Comparison of ENCODE assay signal across 8 mouse cellular contexts in genomic region chr9:20973682-20974075, GRCm38 (mm10). TPM values are rescaled to one million over a fixed set of nuclear protein-coding genes. Genes with fewer than 3 reads are reported as not detected.
DNase-seq lines count a peak whose midpoint lies in the region; ATAC-seq and TF ChIP-seq lines count a peak whose summit lies in the region.

No protein-coding gene starts in this region.

- peaks cover 12% of the 10 kb centered on the region for H3K36me3 ChIP-seq in forebrain, embryonic 10.5 days (replicated peaks)
- H3K36me3 ChIP-seq in forebrain, postnatal 0 days (ENCODE audit: insufficient read depth): no peaks in the 10 kb centered on the region
- H3K36me3 ChIP-seq in lung, postnatal 0 days (ENCODE audit: insufficient read depth, low read length): peaks cover 6% of the 10 kb centered on the region; the same call in 1 of the 2 replicates

- peak overlapping the region; percentile 8; the same call in 1 of the 2 replicates for H3K27ac ChIP-seq in forebrain, embryonic 10.5 days
- H3K27ac ChIP-seq in forebrain, postnatal 0 days (ENCODE audit: low read depth, low read length): no peak overlapping the region
- H3K27ac ChIP-seq in lung, postnatal 0 days (ENCODE audit: low read length): peak overlapping the region; percentile 92

- DNase-seq in forebrain, embryonic 10.5 days (ENCODE audit: extremely low spot score, low spot score): no peak
- DNase-seq in forebrain, postnatal 0 days: no peak
- peak; percentile 37 for DNase-seq in NIH3T3 (ENCODE audit: low read depth)
- DNase-seq in heart, postnatal 14 days: peak; percentile 37 to 45
- peak; percentile 65 for DNase-seq in lung, postnatal 0 days (ENCODE audit: low spot score)
- DNase-seq in layer of hippocampus, adult 8-10 months (ENCODE audit: low spot score in 2 of 2): no peak
- no peak for DNase-seq in left cerebral cortex, postnatal 14 days (ENCODE audit: low spot score in 2 of 2)
- DNase-seq in right cerebral cortex, postnatal 25 days: no peak

- no peak overlapping the region for H3K9ac ChIP-seq in forebrain, postnatal 0 days
- H3K9ac ChIP-seq in lung, postnatal 0 days (replicated peaks; ENCODE audit: low read depth): no peak overlapping the region

- WGBS in forebrain, embryonic 10.5 days: 31% methylated on average over 6 of the region's 6 CpGs
- WGBS in forebrain, postnatal 0 days: 50% methylated on average over 6 of the region's 6 CpGs
- 17% methylated on average over 6 of the region's 6 CpGs for WGBS in lung, postnatal 0 days

- no peaks in the 10 kb centered on the region for H3K9me3 ChIP-seq in forebrain, embryonic 10.5 days
- H3K9me3 ChIP-seq in forebrain, postnatal 0 days (ENCODE audit: low read length): no peaks in the 10 kb centered on the region
- H3K9me3 ChIP-seq in lung, postnatal 0 days (ENCODE audit: low read length): no peaks in the 10 kb centered on the region

- H3K4me2 ChIP-seq in forebrain, postnatal 0 days (ENCODE audit: low read depth): no peak overlapping the region
- peak overlapping the region; percentile 83 for H3K4me2 ChIP-seq in lung, postnatal 0 days (replicated peaks; ENCODE audit: low read depth, low read length)

- TF ChIP-seq EP300 in lung, postnatal 0 days (IDR thresholded peaks at IDR 0.05): no peak

- peak overlapping the region; percentile 19; the same call in 1 of the 2 replicates for H3K4me3 ChIP-seq in forebrain, embryonic 10.5 days
- H3K4me3 ChIP-seq in forebrain, postnatal 0 days (ENCODE audit: low read depth, low read length): no peak overlapping the region
- H3K4me3 ChIP-seq in lung, postnatal 0 days (ENCODE audit: low read depth, low read length): peak overlapping the region; percentile 1; the same call in 1 of the 2 replicates

- H3K27me3 ChIP-seq in forebrain, embryonic 10.5 days (ENCODE audit: poor library complexity, severe bottlenecking): peaks cover 10% of the 10 kb centered on the region
- no peaks in the 10 kb centered on the region for H3K27me3 ChIP-seq in forebrain, postnatal 0 days (ENCODE audit: insufficient read depth, low read length)
- H3K27me3 ChIP-seq in lung, postnatal 0 days (replicated peaks; ENCODE audit: insufficient read depth, low read length): no peaks in the 10 kb centered on the region

- H3K4me1 ChIP-seq in forebrain, embryonic 10.5 days: peaks cover 62% of the 10 kb centered on the region
- H3K4me1 ChIP-seq in forebrain, postnatal 0 days (ENCODE audit: insufficient read depth): 0 out of 2 replicates have a peak, but pooled peaks cover 10% of the 10 kb centered on the region
- H3K4me1 ChIP-seq in lung, postnatal 0 days (ENCODE audit: insufficient read depth, low read depth, low read length): peaks cover 14% of the 10 kb centered on the region; the same call in 1 of the 2 replicates

- intact Hi-C loops in heart, postnatal 14 days (cut with DNase I): loop anchor here (2.0 kb wide), 1 partner anchor 21 kb away; no protein-coding TSS in a partner anchor
- intact Hi-C loops in left cerebral cortex, postnatal 14 days (cut with DNase I): no loop called here

- no peak for ATAC-seq in forebrain, postnatal 0 days
- no peak for ATAC-seq in lung, postnatal 0 days

- TF ChIP-seq CTCF in forebrain, postnatal 0 days (IDR thresholded peaks at IDR 0.05; ENCODE audit: low read depth): no peak
- no peak for TF ChIP-seq CTCF in lung, postnatal 0 days (IDR thresholded peaks at IDR 0.05)

RNA-seq across cellular contexts. Expression of gene S1pr2, which starts 2.9 kb away (rescaled TPM):
- 24.4 and 26.4 TPM in 2 replicates for polyA plus RNA-seq in forebrain, embryonic 10.5 days (2016; fragmentation: Nextera tagmentation; extraction: Ambion mirVana)
- 3.7 and 4.0 TPM in 2 replicates for total RNA-seq in forebrain, postnatal 0 days (2014; rRNA removed)
- polyA plus RNA-seq in forebrain, postnatal 0 days (2015; fragmentation: Nextera tagmentation; extraction: Ambion mirVana): 5.1 and 5.7 TPM in 2 replicates
- total RNA-seq in heart, postnatal 14 days (2021): 1 to 10 TPM; 5.4 to 6.9 TPM
- 60.8 and 62.3 TPM in 2 replicates for polyA plus RNA-seq in lung, postnatal 0 days (2015; fragmentation: Nextera tagmentation; extraction: Ambion mirVana)
- 1 to 10 TPM; 1.3 to 4.4 (median 3.7) TPM for total RNA-seq in layer of hippocampus, adult 8-10 months (2022)
- 1 to 10 TPM; 1.6 to 1.8 TPM for total RNA-seq in left cerebral cortex, postnatal 14 days (2021)

RNA-seq across cellular contexts. Expression of gene Dnmt1, which starts 14.0 kb away (rescaled TPM):
- polyA plus RNA-seq in forebrain, embryonic 10.5 days (2016; fragmentation: Nextera tagmentation; extraction: Ambion mirVana): 171 and 174 TPM in 2 replicates
- total RNA-seq in forebrain, postnatal 0 days (2014; rRNA removed): 83.1 and 101 TPM in 2 replicates
- polyA plus RNA-seq in forebrain, postnatal 0 days (2015; fragmentation: Nextera tagmentation; extraction: Ambion mirVana): 36.2 and 39.9 TPM in 2 replicates
- 10 to 100 TPM; 13.6 to 18.7 TPM for total RNA-seq in heart, postnatal 14 days (2021)
- 14.5 and 15.5 TPM in 2 replicates for polyA plus RNA-seq in lung, postnatal 0 days (2015; fragmentation: Nextera tagmentation; extraction: Ambion mirVana)
- total RNA-seq in layer of hippocampus, adult 8-10 months (2022): 10 to 100 TPM; 32.9 to 38.4 (median 35.2) TPM
- total RNA-seq in left cerebral cortex, postnatal 14 days (2021): 10 to 100 TPM; 39.9 to 43.6 TPM

RNA-seq across cellular contexts. Expression of gene Mrpl4, which starts 28.9 kb away (rescaled TPM):
- 152 and 154 TPM in 2 replicates for polyA plus RNA-seq in forebrain, embryonic 10.5 days (2016; fragmentation: Nextera tagmentation; extraction: Ambion mirVana)
- 59.9 and 77.8 TPM in 2 replicates for total RNA-seq in forebrain, postnatal 0 days (2014; rRNA removed)
- 101 and 111 TPM in 2 replicates for polyA plus RNA-seq in forebrain, postnatal 0 days (2015; fragmentation: Nextera tagmentation; extraction: Ambion mirVana)
- total RNA-seq in heart, postnatal 14 days (2021): 100 to 1,000 TPM; 116 to 123 TPM
- polyA plus RNA-seq in lung, postnatal 0 days (2015; fragmentation: Nextera tagmentation; extraction: Ambion mirVana): 112 and 125 TPM in 2 replicates
- total RNA-seq in layer of hippocampus, adult 8-10 months (2022): 10 to 100 TPM; 60.1 to 65.7 (median 61.0) TPM
- total RNA-seq in left cerebral cortex, postnatal 14 days (2021): 10 to 100 TPM; 58.7 to 62.9 TPM

RNA-seq across cellular contexts. Expression of gene Icam1, which starts 42.1 kb away (rescaled TPM):
- 4.1 and 5.8 TPM in 2 replicates for polyA plus RNA-seq in forebrain, embryonic 10.5 days (2016; fragmentation: Nextera tagmentation; extraction: Ambion mirVana)
- 3.2 and 3.7 TPM in 2 replicates for total RNA-seq in forebrain, postnatal 0 days (2014; rRNA removed)
- polyA plus RNA-seq in forebrain, postnatal 0 days (2015; fragmentation: Nextera tagmentation; extraction: Ambion mirVana): 3.1 and 3.6 TPM in 2 replicates
- total RNA-seq in heart, postnatal 14 days (2021): 10 to 100 TPM in 1 of 2 experiments, 1 to 10 TPM in 1; 8.5 to 10.1 TPM
- 236 and 352 TPM in 2 replicates for polyA plus RNA-seq in lung, postnatal 0 days (2015; fragmentation: Nextera tagmentation; extraction: Ambion mirVana)
- 1 to 10 TPM; 2.8 to 9.8 (median 6.3) TPM for total RNA-seq in layer of hippocampus, adult 8-10 months (2022)
- 1 to 10 TPM; 3.0 to 3.6 TPM for total RNA-seq in left cerebral cortex, postnatal 14 days (2021)

RNA-seq across cellular contexts. Expression of gene Icam4, which starts 55.5 kb away (rescaled TPM):
- 4.8 and 7.9 TPM in 2 replicates for polyA plus RNA-seq in forebrain, embryonic 10.5 days (2016; fragmentation: Nextera tagmentation; extraction: Ambion mirVana)
- not detected in 2 replicates for total RNA-seq in forebrain, postnatal 0 days (2014; rRNA removed)
- polyA plus RNA-seq in forebrain, postnatal 0 days (2015; fragmentation: Nextera tagmentation; extraction: Ambion mirVana): not detected in 2 replicates
- under 1 TPM; 0.37 to 0.38 TPM for total RNA-seq in heart, postnatal 14 days (2021)
- 3.3 and 3.8 TPM in 2 replicates for polyA plus RNA-seq in lung, postnatal 0 days (2015; fragmentation: Nextera tagmentation; extraction: Ambion mirVana)
- total RNA-seq in layer of hippocampus, adult 8-10 months (2022): 1 to 10 TPM in 3 of 4 experiments, under 1 TPM in 1; 0.49 to 1.8 (median 1.4) TPM
- total RNA-seq in left cerebral cortex, postnatal 14 days (2021): under 1 TPM in 1 of 2 experiments, not detected in 1; 0.86 TPM

Comparison
In these comparisons a context has a peak if more than half of its experiments do, and no peak if none do; other contexts are left out.
1. DNase-seq: peak in NIH3T3 (single experiment), heart, postnatal 14 days (2 of 2) and lung, postnatal 0 days (single experiment); none in forebrain, embryonic 10.5 days (single experiment), forebrain, postnatal 0 days (single experiment), layer of hippocampus, adult 8-10 months (0 of 2), left cerebral cortex, postnatal 14 days (0 of 2) and right cerebral cortex, postnatal 25 days (single experiment).